Mouse (Mus musculus) erythroblast, embryonic 14.5 days (primary cell): ENCODE results near the gene Znrf3.

Experiments
- GATA1 ChIP-seq: IDR thresholded peaks from 2 replicates; pipeline ENCODE4 v1.6.1; 2012; ENCODE audit warnings: low read length, inconsistent platforms, mixed read lengths
- TAL1 ChIP-seq: IDR thresholded peaks from 3 replicates; pipeline ENCODE4 v1.6.1; 2012; ENCODE audit warnings: low read length, inconsistent platforms, mixed read lengths

GRCm38 (mm10) chr11:5252727-5253126, 191.9 kb downstream of the Znrf3 start:
- no peak for TF ChIP-seq GATA1
- TF ChIP-seq TAL1: no peak
